Mouse (Mus musculus) thymus, postnatal 10 days (tissue): ENCODE measurements around the gene Mvb12b.

Source experiments
- DNase-seq, 2 experiments: peaks; one replicate each; pipeline ENCODE4 v3.0.0; 2021; ENCODE audit warnings: low spot score in 2 of 2

Mvb12b gene

GRCm38 (mm10) chr2:33817080-33817479, 70.7 kb downstream of the Mvb12b start:
- DNase-seq: peak; percentile 84 to 90

- DNase-seq: no peak
These were observed 73.2 kb downstream of the Mvb12b start for GRCm38 (mm10) chr2:33814581-33814980.

GRCm38 (mm10) chr2:33813501-33814240, 74.1 kb downstream of the Mvb12b start:
- DNase-seq: peak in 1 of 2 experiments; percentile 28

DNA sequence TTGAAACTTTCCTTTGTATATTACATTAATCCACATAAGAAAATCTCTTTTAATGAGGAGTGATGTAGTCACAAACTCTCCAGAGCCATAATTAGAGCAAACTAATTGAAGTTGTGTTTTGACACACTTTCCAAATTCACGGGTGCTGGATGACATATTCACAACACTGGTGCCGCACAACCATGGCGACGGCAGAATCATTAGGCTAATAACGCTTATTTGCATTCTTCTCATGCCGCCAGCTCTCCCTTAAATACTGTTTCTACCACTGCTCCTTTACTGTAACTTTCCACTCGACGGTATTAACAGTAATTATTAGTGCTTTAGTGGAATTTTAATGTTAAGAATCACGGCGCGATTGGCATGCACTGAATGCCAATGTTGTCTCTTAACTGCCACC, 74.8 kb downstream of the Mvb12b start:
- no peak for DNase-seq

GRCm38 (mm10) chr2:33811349-33811890, 76.3 kb downstream of the Mvb12b start:
- no peak for DNase-seq

- no peak for DNase-seq
These were observed 78.7 kb downstream of the Mvb12b start for GRCm38 (mm10) chr2:33809081-33809480.

- DNase-seq: peak; percentile 80 to 81
These were observed 79.7 kb downstream of the Mvb12b start for GRCm38 (mm10) chr2:33808032-33808431.

- peak; percentile 53 to 56 for DNase-seq
These were observed 82.1 kb downstream of the Mvb12b start for GRCm38 (mm10) chr2:33805640-33806039.

GRCm38 (mm10) chr2:33803717-33804214, 84.0 kb downstream of the Mvb12b start:
- DNase-seq: peak; percentile 64 to 66

DNA sequence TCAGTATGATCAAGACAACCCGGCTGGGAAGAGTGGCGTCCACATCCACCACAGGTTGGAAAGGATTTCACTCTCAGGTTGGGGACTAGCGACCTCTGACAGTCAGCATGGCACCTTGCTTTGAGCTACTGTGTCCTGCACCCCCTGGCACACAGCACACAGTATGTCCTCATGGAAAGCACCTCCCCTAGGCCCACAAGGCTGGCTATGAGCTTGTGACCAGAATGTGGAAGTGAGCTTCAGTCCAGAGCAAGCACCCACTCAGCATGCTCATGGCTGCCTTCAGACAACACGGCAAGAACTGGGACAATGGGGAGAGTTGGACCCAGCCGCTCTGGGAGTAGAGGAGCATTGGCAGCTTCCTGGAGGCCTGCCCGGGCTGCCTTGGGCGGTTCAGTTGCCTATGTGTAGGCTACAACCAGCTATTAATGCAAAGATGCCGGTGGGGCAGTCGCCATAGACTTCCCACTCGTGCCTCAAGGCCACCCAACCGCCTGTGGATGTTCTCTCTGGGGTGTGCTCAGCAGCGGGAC, 84.6 kb downstream of the Mvb12b start:
- DNase-seq: peak in 1 of 2 experiments; percentile 28

DNA sequence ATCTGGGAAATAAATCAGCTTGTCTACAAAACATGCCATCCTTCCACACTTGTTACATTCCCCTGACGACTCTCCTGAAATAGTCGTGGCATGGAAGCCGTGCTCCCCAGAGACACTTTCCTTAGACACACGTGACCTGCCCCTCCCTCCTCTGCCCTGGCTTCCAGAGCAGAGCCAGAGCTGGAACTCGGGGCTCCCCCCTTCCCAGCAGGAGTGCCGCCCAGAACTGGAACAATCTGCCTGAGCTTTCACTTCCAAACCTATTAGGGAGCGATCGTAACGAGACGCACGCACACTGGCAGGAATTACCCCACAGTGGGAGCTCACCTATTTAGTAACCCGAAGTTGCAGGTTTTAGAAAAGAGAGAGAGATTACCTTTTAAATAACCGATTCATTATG, 86.0 kb downstream of the Mvb12b start:
- no peak for DNase-seq

GRCm38 (mm10) chr2:33801336-33801735, 86.4 kb downstream of the Mvb12b start:
- no peak for DNase-seq

- DNase-seq: no peak
These were observed 87.5 kb downstream of the Mvb12b start for GRCm38 (mm10) chr2:33800221-33800620.

- no peak for DNase-seq
These were observed 91.9 kb downstream of the Mvb12b start for GRCm38 (mm10) chr2:33795716-33796472.

DNA sequence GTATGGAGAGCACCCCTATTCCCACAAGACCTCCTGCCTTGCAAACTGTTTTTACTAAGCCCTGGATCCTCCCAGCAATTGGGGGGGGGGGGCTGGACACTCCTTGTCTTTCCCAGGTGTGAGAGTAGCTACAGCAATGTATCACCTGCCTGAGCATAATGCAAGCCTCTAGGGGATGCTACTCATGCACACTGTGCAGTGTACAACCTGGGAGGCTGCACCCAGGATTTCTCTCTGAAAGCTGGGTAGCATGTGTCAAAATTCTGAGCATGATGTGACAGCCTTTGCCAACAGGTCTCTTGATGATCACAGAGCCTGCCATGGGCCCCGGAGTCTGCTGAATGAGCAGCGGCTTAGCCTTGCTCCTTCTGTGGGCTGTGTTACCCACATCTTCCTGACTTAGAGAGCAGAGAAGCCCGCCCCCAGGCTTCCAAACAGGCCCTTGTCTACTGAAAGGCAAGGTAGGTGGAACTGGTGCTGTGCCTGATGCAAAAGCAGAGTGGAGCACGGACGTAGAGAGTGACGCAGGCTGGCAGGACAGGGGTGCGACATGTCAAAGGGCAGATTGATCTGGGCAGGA, 92.7 kb downstream of the Mvb12b start:
- DNase-seq: no peak

GRCm38 (mm10) chr2:33794483-33794882, 93.3 kb downstream of the Mvb12b start:
- no peak for DNase-seq

DNA sequence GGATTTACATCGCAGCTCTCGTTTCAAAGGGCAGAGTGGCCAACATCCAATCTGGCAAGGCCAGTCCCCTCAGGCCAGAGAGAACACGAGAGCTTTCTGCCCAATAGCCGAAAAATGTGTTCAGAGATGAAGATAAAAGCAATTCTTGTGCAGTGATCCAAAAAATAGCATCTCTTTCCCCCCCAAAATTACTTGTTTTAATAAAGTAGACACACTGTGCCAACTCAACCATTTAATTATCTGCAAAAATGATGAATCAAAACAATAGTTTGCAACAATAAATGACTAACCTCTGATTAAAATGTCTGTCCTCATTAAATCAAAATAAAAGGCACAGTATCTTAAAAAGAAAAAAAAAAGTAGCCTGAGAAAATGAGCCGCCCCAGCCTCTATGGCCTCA, 97.4 kb downstream of the Mvb12b start:
- no peak for DNase-seq

DNA sequence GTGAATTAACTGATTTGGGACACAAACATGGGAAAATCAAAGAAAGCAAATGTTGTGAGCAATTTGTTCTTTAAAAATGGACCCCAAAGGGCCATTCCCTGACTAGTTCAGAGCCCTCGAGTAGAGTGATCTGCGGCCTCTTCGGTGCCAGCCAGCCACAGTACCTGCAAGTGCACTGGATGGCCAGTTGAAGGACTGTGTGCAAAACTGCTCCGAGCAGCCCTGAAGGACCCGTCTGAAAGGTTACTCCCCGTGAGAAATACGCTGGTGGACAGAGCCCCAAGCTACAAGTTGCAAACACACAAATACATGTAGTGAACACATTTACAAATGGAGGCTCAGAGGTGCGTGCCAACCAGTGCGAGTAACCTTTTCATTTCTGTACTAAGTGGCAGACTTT, 98.0 kb downstream of the Mvb12b start:
- no peak for DNase-seq

GRCm38 (mm10) chr2:33789279-33789678, 98.5 kb downstream of the Mvb12b start:
- no peak for DNase-seq

- DNase-seq: no peak
These were observed 98.9 kb downstream of the Mvb12b start for GRCm38 (mm10) chr2:33788851-33789250.

DNA sequence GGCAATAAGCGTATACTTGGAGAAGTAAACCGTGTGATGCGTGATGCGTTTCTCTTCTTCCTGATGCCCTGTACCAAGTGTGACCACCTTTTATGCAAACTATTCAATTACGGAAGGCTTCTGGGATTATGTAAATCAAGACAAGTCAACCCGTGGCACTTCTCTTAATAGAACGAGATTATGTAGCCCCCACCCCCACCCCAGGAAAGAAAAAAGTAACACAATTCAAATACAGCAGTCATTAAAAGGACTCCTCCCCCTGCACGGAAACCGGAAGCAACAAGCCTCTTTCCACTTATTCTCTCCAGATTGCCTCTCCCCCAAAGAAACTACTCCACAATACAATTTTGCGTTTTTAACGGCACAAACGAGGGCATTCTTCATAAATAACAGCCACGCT, 99.6 kb downstream of the Mvb12b start:
- no peak for DNase-seq

GRCm38 (mm10) chr2:33786064-33786463, 101.7 kb downstream of the Mvb12b start:
- DNase-seq: no peak
